Mouse (Mus musculus) thymus, postnatal 25 days (tissue): ENCODE results near the gene Cpne5.

ENCODE experiments used
- DNase-seq: peaks from one replicate; pipeline ENCODE4 v3.0.0; 2022

The Cpne5 gene

GRCm38 (mm10) chr17:29202604-29203003 is 35.4 kb downstream of the Cpne5 start:
- DNase-seq: no peak

- DNase-seq: no peak
These were observed 38.1 kb downstream of the Cpne5 start for GRCm38 (mm10) chr17:29199821-29200220.

- peak; percentile 73 for DNase-seq
These were observed 38.7 kb downstream of the Cpne5 start for GRCm38 (mm10) chr17:29199151-29199800.

GRCm38 (mm10) chr17:29195579-29195978 is 42.4 kb downstream of the Cpne5 start:
- DNase-seq: no peak

- DNase-seq: no peak
These were observed 49.0 kb downstream of the Cpne5 start for GRCm38 (mm10) chr17:29188989-29189388.

GRCm38 (mm10) chr17:29186989-29187859 is 50.7 kb downstream of the Cpne5 start:
- no peak for DNase-seq

DNA sequence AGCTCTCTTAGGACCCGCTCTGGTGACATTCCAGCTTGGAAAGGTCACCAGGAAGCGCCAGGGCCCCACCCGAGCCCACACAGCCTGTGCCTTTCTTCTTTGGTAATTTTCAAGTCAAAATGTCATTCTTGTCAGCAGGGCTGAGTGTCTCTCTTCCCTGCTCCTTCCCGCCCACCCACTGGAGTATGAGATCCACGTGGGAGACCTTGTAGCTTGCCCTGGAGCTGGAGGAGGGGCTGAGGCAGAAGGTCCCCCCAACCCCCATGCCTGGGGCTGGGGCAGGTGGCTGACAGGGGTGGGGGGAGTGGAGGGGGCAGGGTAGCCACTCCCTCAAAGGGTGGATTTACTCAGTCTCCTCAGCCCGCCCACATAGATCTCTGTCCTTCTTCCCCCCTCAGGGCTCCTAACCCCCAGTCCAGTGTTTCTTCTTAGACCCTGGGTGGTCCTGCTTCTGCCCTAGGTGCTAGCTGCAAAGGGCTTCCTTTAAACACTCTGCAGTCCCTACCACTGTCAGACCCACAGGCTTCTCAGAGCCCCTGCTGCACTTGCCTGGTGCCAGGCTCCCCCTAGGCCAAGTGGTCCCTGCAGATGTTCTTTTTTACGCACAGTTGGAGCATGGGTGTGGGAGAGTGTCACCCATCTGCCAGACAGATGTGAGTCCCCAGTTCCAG is 52.5 kb downstream of the Cpne5 start:
- DNase-seq: no peak

- no peak for DNase-seq
These were observed 54.8 kb downstream of the Cpne5 start for GRCm38 (mm10) chr17:29183162-29183561.

GRCm38 (mm10) chr17:29181751-29182150 is 56.2 kb downstream of the Cpne5 start:
- no peak for DNase-seq

- DNase-seq: no peak
These were observed 57.4 kb downstream of the Cpne5 start for GRCm38 (mm10) chr17:29180406-29181127.

GRCm38 (mm10) chr17:29179917-29180316 is 58.0 kb downstream of the Cpne5 start:
- no peak for DNase-seq

DNA sequence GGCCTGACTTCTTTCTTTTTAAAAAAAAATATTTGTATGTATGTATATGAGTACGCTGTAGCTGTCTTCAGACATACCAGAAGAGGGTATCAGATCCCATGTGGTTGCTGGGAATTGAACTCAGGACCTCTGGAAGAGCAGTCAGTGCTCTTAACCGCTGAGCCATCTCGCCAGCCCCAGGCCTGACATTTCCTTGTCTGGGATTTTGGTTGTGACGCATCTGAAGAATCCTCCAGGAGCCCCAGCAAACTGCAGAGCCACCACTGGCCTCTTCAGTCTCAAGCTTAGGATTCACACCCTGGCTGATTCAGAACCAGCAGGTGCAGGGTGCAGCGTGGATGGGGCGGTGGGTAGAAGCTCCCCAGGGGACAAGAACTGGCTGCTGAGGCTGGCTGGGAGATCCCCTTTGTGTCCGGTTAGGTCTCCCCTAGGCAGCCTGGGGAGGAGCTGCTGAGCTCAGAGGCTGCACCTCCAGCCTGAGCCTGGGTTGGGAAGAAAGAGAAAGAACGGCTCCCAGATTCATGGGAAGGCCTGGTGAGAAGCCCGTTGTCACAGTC is 59.4 kb downstream of the Cpne5 start:
- no peak for DNase-seq

- peak; percentile 53 for DNase-seq
These were observed 61.3 kb downstream of the Cpne5 start for GRCm38 (mm10) chr17:29176391-29177267.

GRCm38 (mm10) chr17:29175693-29176092 is 62.3 kb downstream of the Cpne5 start:
- DNase-seq: no peak

- DNase-seq: no peak
These were observed 64.8 kb downstream of the Cpne5 start for GRCm38 (mm10) chr17:29173165-29173564.

DNA sequence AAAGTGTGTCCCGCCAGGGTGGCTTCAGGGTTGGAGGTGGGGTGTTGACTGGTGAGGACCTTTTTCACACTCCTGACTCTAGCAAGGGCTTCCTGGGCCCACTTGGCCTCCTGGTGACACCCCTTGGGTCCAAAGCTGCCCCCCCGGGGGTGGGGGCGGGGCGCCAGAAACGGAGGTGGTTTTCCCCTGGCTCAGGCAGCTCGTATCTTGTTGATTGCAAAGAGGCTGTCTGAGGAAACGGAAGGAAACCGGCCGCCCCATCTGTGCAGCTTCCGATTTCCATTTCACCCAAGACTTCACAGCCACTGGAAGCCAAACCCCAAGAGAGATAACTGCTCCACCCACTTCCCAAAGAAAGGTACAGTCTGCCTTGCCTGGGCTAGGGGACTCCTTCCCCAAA is 65.9 kb downstream of the Cpne5 start:
- DNase-seq: peak; percentile 75

- DNase-seq: peak; percentile 91
These were observed 66.8 kb downstream of the Cpne5 start for GRCm38 (mm10) chr17:29171001-29171772.

DNA sequence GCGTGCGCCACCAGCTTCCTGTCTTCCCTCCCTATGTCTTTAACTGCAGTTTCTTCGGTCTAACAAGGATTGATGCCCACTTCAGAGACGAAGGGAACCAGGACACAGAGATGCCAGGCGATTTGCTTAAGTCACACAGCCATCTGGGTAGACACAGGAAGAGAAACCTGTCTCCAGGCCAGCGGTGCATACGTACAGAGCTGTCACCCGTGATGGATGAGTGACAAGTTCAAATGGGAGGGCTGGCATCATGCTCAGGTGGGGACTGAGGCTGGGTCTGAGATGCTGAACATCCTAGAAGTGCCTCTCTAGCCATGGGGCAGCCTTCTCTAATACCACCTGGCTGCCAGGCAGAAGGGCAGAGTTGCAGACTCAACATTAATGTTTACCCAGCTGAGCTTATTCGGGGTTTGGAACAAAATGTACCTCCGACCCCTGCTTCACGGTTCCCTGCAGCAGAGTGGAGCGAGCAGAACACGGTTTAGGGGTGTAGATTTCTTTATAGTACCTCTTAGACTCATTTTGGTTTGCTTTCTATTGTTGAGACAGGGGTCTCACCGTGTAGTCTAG is 67.5 kb downstream of the Cpne5 start:
- no peak for DNase-seq

GRCm38 (mm10) chr17:29168996-29169601 is 68.9 kb downstream of the Cpne5 start:
- DNase-seq: no peak

DNA sequence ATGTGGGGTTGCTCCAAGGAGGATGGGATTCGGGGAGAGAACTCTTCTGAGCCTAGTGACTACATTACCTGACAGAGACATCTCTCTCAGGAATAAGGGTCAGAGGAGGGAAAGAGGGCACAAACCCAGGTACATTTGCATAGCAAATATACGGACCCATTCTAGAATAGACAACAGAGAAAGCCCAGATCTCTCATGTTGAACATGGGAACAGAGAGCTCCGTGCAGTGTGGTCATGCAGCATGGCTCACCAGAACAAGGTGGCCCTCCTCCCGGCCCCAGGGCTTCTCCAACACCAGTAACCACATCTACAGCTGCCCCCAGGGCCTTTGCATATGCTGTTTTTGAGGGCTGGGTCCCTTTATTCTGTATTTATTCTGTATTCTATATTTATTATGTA is 69.5 kb downstream of the Cpne5 start:
- DNase-seq: no peak
